Mouse (Mus musculus) thymus, postnatal 0 days (tissue): Measurements from ENCODE around the gene Barhl2. TPM values are rescaled to one million over a fixed set of nuclear protein-coding genes. Genes with fewer than 3 reads are reported as not detected.

Experiments used
- DNase-seq: peaks from one replicate; pipeline ENCODE4 v3.0.0-alpha.2; 2015; ENCODE audit warnings: low spot score
- polyA plus RNA-seq: library from polyadenylated mRNA; unstranded; fragments of >200 nt; fragmentation: Nextera tagmentation; extraction: Ambion mirVana; gene quantifications from 2 replicates; pipeline ENCODE4 v1.2.1, GENCODE M21; 2015

Gene Barhl2
- polyA plus RNA-seq, 1 experiment from 2014 or later, result not detected

DNA sequence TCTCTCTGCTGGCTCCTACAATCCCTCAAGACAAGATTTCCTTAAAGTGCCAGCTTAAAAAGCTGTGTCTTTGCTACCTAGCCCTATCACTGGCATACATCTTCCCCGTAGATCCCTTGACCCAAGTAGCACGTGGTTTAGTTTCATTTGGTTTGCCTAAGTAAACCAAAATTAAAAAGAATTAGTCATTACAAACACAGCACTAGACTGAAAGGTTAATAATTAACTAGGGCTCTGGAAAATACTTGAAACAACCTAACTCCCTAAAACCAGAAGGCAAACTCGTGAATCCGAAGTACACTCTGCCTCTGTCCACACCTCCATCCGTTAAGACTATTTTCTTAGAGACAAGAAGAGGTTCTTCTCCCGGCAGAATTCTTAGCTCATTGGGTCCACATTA is 41.4 kb downstream of the Barhl2 start:
- no peak for DNase-seq

DNA sequence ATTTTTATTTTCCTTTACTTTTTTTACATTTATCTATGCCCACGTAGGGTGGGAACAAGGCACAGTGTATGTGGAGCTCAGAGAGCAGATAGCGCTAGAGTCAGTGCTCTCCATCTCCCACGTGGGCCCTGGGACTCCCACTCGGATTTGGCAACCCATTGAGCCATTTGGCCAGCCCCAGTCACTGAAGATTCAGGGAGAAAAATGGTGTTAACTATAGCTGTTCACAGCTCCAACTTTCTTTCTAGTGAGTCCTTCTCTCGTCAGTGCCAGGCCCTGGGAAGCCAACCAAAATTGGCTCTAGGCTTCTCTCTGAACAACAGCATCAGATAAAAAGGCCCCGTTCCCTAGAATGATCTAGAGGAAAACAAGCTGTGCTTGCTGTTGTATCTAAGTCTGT is 42.2 kb downstream of the Barhl2 start:
- no peak for DNase-seq

DNA sequence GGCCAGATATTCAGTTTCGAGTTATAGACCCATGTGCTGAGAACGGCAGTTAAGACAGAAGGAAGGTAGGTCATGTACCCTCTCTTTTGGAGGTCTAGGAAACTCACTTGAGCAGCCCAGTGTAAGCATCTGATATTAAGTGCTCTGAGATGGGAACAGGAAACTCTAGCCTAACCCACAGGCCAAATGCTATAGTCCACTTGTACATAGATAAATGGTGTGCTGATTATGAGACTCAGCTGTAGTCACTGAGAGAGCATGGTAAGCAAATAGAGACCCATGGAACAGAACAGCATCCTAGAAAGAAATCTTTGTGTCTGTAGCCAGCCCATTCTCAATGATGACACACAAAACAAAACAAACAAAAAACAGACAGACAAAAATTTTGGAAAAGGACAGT is 55.2 kb downstream of the Barhl2 start:
- DNase-seq, result no peak

Other genes starting within 250 kb of the Barhl2 start
- not detected in 2 replicates for gene Gm17304, start 150.9 kb upstream of the Barhl2 start, polyA plus RNA-seq
- 77.0 and 84.4 TPM in 2 replicates for gene Zfp644, start 239.1 kb upstream of the Barhl2 start, polyA plus RNA-seq